Mouse (Mus musculus) liver, postnatal 0 days (tissue): Measurements from ENCODE around the gene 4930562C15Rik.

ENCODE experiments used
- CTCF ChIP-seq: sonication (generic); IDR thresholded peaks from 2 replicates; pipeline ENCODE4 v1.5.1; 2016; ENCODE audit warnings: antibody characterized with exemption, low read depth
- EP300 ChIP-seq: IDR thresholded peaks from 2 replicates; pipeline ENCODE4 v1.6.1; 2016; ENCODE audit warnings: antibody characterized with exemption, low read depth, mild to moderate bottlenecking

- no peak for TF ChIP-seq CTCF
- no peak for TF ChIP-seq EP300
Measured at GRCm38 (mm10) chr16:4818349-4818748, 16.9 kb upstream of the 4930562C15Rik start.
